Mouse (Mus musculus) MEL (cell line): ENCODE results near the gene Tent4a. TPM values are rescaled to one million over a fixed set of nuclear protein-coding genes. Genes with fewer than 3 reads are reported as not detected.

Source experiments
- DNase-seq: peaks from one replicate; pipeline ENCODE4 v3.0.0; 2011; ENCODE audit warnings: low read depth, low spot score
- H3K27ac ChIP-seq: 2 replicates; pipeline ENCODE4 v1.5.1; 2012; ENCODE audit warnings: low read depth, mild to moderate bottlenecking, control low read depth, low read length, moderate library complexity; ENCODE audit not compliant: control insufficient read depth
- H3K27me3 ChIP-seq, 2 experiments: fragments of 150-350 bp in 1 of 2; sonication (generic) in 1 of 2; 2 replicates each; pipeline ENCODE4 v1.6.1; 2012; ENCODE audit warnings: low read length in 2 of 2, mild to moderate bottlenecking in 2 of 2, improper control_type of control experiment in 1 of 2, moderate library complexity in 1 of 2; ENCODE audit not compliant: insufficient read depth in 2 of 2, control insufficient read depth in 1 of 2
- H3K36me3 ChIP-seq, 2 experiments: 2 replicates each; pipeline ENCODE4 v1.6.1; 2012 to 2014; ENCODE audit warnings: low read length in 2 of 2, improper control_type of control experiment in 1 of 2, inconsistent platforms in 1 of 2, mild to moderate bottlenecking in 1 of 2; ENCODE audit not compliant: insufficient read depth in 2 of 2, control insufficient read depth in 1 of 2
- H3K4me1 ChIP-seq, 2 experiments: fragments of 150-350 bp in 1 of 2; sonication (generic) in 1 of 2; 2 replicates each; pipeline ENCODE4 v1.6.1; 2012; ENCODE audit warnings: low read length in 2 of 2, improper control_type of control experiment in 1 of 2, mild to moderate bottlenecking in 1 of 2; ENCODE audit not compliant: insufficient read depth in 2 of 2, control insufficient read depth in 1 of 2
- H3K4me3 ChIP-seq, 2 experiments: fragments of 150-350 bp in 1 of 2; sonication (generic) in 1 of 2; 2 replicates each; pipeline ENCODE4 v1.5.1; 2012; ENCODE audit warnings: low read depth in 2 of 2, low read length in 2 of 2, mild to moderate bottlenecking in 2 of 2, moderate library complexity in 2 of 2, control low read depth in 1 of 2, improper control_type of control experiment in 1 of 2; ENCODE audit not compliant: control insufficient read depth in 1 of 2, insufficient read depth in 1 of 2
- H3K79me2 ChIP-seq: 2 replicates; pipeline ENCODE4 v1.6.1; 2012; ENCODE audit warnings: mild to moderate bottlenecking, low read length, moderate library complexity; ENCODE audit not compliant: control insufficient read depth, poor library complexity, insufficient read depth
- H3K9ac ChIP-seq: 2 replicates; pipeline ENCODE4 v1.6.1; 2012; ENCODE audit warnings: low read depth, mild to moderate bottlenecking, control low read depth, low read length, moderate library complexity; ENCODE audit not compliant: control insufficient read depth, poor library complexity, severe bottlenecking
- H3K9me3 ChIP-seq: fragments of 150-350 bp; sonication (generic); replicated peaks from 2 replicates; pipeline ENCODE4 v1.6.1; 2012; ENCODE audit warnings: mild to moderate bottlenecking, low read length, improper control_type of control experiment, moderate library complexity; ENCODE audit not compliant: insufficient read depth
- CTCF ChIP-seq, 3 experiments: IDR thresholded peaks in 2 of 3; conservative IDR thresholded peaks in 1 of 3; 2 replicates each; pipeline ENCODE4 v1.5.1; 2011 to 2012; ENCODE audit warnings: low read length in 3 of 3, low read depth in 2 of 3, mild to moderate bottlenecking in 2 of 3, improper control_type of control experiment in 1 of 3, inconsistent platforms in 1 of 3, mixed read lengths in 1 of 3, moderate library complexity in 1 of 3; ENCODE audit not compliant: control insufficient read depth in 1 of 3, insufficient read depth in 1 of 3, poor library complexity in 1 of 3, severe bottlenecking in 1 of 3
- HCFC1 ChIP-seq: IDR thresholded peaks from 2 replicates; pipeline ENCODE4 v1.6.1; 2012; ENCODE audit warnings: low read depth, mild to moderate bottlenecking, inconsistent platforms, low read length, improper control_type of control experiment, moderate library complexity
- MAFK ChIP-seq: IDR thresholded peaks from 2 replicates; pipeline ENCODE4 v1.6.1; 2011; ENCODE audit warnings: low read depth, mild to moderate bottlenecking, low read length, improper control_type of control experiment, borderline replicate concordance
- MYC ChIP-seq: IDR thresholded peaks from 2 replicates; pipeline ENCODE4 v1.6.1; 2011; ENCODE audit warnings: low read depth, mild to moderate bottlenecking, low read length, improper control_type of control experiment, moderate library complexity
- POLR2AphosphoS5 ChIP-seq: IDR thresholded peaks from 2 replicates; pipeline ENCODE4 v1.6.1; 2012; ENCODE audit warnings: low read depth, borderline replicate concordance, mild to moderate bottlenecking, inconsistent platforms, low read length, moderate library complexity, mixed read lengths
- RAD21 ChIP-seq: IDR thresholded peaks from 2 replicates; pipeline ENCODE4 v1.6.1; 2011; ENCODE audit warnings: mild to moderate bottlenecking, low read depth, low read length, improper control_type of control experiment
- SMC3 ChIP-seq: IDR thresholded peaks from 2 replicates; pipeline ENCODE4 v1.6.1; 2011; ENCODE audit warnings: low read depth, low read length, improper control_type of control experiment
- ZC3H11A ChIP-seq: IDR thresholded peaks from 2 replicates; pipeline ENCODE4 v1.6.1; 2012; ENCODE audit warnings: low read depth, mild to moderate bottlenecking, inconsistent platforms, low read length, improper control_type of control experiment
- ZKSCAN1 ChIP-seq: IDR thresholded peaks from 2 replicates; pipeline ENCODE4 v1.6.1; 2012; ENCODE audit warnings: low read depth, mild to moderate bottlenecking, inconsistent platforms, low read length, improper control_type of control experiment, moderate library complexity
- ZMIZ1 ChIP-seq: IDR thresholded peaks from 2 replicates; pipeline ENCODE4 v1.6.1; 2012; ENCODE audit warnings: low read depth, mild to moderate bottlenecking, inconsistent platforms, low read length, improper control_type of control experiment, moderate library complexity
- polyA plus RNA-seq, 2 experiments: library from polyadenylated mRNA; stranded (reverse) in 1 of 2; unstranded in 1 of 2; fragments of >175 nt in 1 of 2; fragments of >200 nt in 1 of 2; gene quantifications; 2 replicates each; pipeline versions ENCODE4 v1.2.1 to v1.2.4; 2012; ENCODE audit warnings: low replicate concordance in 2 of 2, low read depth in 1 of 2; ENCODE audit not compliant: insufficient read length in 2 of 2, insufficient read depth in 1 of 2, missing spikeins in 1 of 2
- total RNA-seq: library from RNA; depleted of rRNA; stranded (reverse); fragments of 300-350 nt; gene quantifications from 2 replicates; pipeline ENCODE4 v1.2.3, GENCODE M21; 2012

The Tent4a gene
- total and polyA plus RNA-seq, 3 experiments: 12.2 to 18.4 TPM; not detected in 1

GRCm38 (mm10) chr13:69553024-69553423 lies 18.6 kb upstream of the Tent4a start:
- peak; percentile 62 for DNase-seq
- Histone ChIP-seq H3K9me3 (no peaks in the 10 kb centered on the region), H3K79me2 (no peaks in the 10 kb centered on the region), H3K4me3 (no peak overlapping the region), H3K4me1 (no peaks in the 10 kb centered on the region), H3K27ac (no peak overlapping the region), H3K27me3 (no peaks in the 10 kb centered on the region; a peak in 1 of 4 replicates), H3K36me3 (no peaks in the 10 kb centered on the region), H3K9ac (no peak overlapping the region)
- TF ChIP-seq SMC3 (peak; percentile 69), HCFC1 (no peak), ZMIZ1 (no peak), CTCF (IDR thresholded peaks at IDR 0.05 in 2 of 3, conservative IDR thresholded peaks at IDR 0.05 in 1 of 3; ENCODE audit: control insufficient read depth in 1 of 3, insufficient read depth in 1 of 3, low read depth in 2 of 3, low read length in 3 of 3, poor library complexity in 1 of 3, severe bottlenecking in 1 of 3) (peak; percentile 54 to 62 (median 60)), RAD21 (peak; percentile 61), POLR2AphosphoS5 (no peak), ZC3H11A (peak; percentile 54)

- no peak for TF ChIP-seq MAFK
- no peak for TF ChIP-seq SMC3
- no peak for TF ChIP-seq POLR2AphosphoS5
- TF ChIP-seq MYC: no peak
- TF ChIP-seq ZC3H11A: no peak
- Histone ChIP-seq H3K4me1 (no peaks in the 10 kb centered on the region), H3K9ac (no peak overlapping the region), H3K79me2 (no peaks in the 10 kb centered on the region), H3K9me3 (no peaks in the 10 kb centered on the region), H3K27me3 (peaks cover 0 to 1% of the 10 kb centered on the region in 2 experiments; a peak in 1 of 4 replicates), H3K27ac (no peak overlapping the region), H3K4me3 (no peak overlapping the region), H3K36me3 (no peaks in the 10 kb centered on the region)
- DNase-seq: no peak
Measured at GRCm38 (mm10) chr13:69550831-69551230, 16.4 kb upstream of the Tent4a start.

- no peaks in the 10 kb centered on the region for H3K36me3 ChIP-seq
- DNase-seq: no peak
- H3K79me2 ChIP-seq: no peaks in the 10 kb centered on the region
- no peak overlapping the region for H3K27ac ChIP-seq
- H3K4me3 ChIP-seq: no peak overlapping the region
- H3K9ac ChIP-seq: no peak overlapping the region
- no peaks in the 10 kb centered on the region for H3K9me3 ChIP-seq
- H3K27me3 ChIP-seq: peaks cover 0 to 1% of the 10 kb centered on the region in 2 experiments; a peak in 1 of 4 replicates
- no peak for TF ChIP-seq ZKSCAN1
- TF ChIP-seq RAD21: peak; percentile 31
- peak in 1 of 3 experiments; percentile 25; a peak in 1 of 6 replicates for TF ChIP-seq CTCF (IDR thresholded peaks at IDR 0.05 in 2 of 3, conservative IDR thresholded peaks at IDR 0.05 in 1 of 3; ENCODE audit: control insufficient read depth in 1 of 3, insufficient read depth in 1 of 3, low read depth in 2 of 3, low read length in 3 of 3, poor library complexity in 1 of 3, severe bottlenecking in 1 of 3)
- TF ChIP-seq MAFK: no peak
- no peak for TF ChIP-seq POLR2AphosphoS5
- H3K4me1 ChIP-seq: no peaks in the 10 kb centered on the region
Measured at GRCm38 (mm10) chr13:69549980-69550379, 15.6 kb upstream of the Tent4a start.
